Mouse (Mus musculus) C2C12 (cell line): ENCODE data around the gene Cmas. TPM values are rescaled to one million over a fixed set of nuclear protein-coding genes. Genes with fewer than 3 reads are reported as not detected.

Experiments
- H3K27me3 ChIP-seq: one replicate; pipeline ENCODE4 v1.6.1; 2011; ENCODE audit not compliant: control insufficient read depth, insufficient read depth, insufficient read length
- H3K36me3 ChIP-seq: one replicate; pipeline ENCODE4 v1.6.1; 2011; ENCODE audit not compliant: control insufficient read depth, insufficient read depth
- H3K4me3 ChIP-seq: one replicate; pipeline ENCODE4 v1.5.1; 2011; ENCODE audit warnings: mild to moderate bottlenecking, control low read depth; ENCODE audit not compliant: poor library complexity, insufficient read depth, severe bottlenecking
- H3K79me2 ChIP-seq: one replicate; pipeline ENCODE4 v1.6.1; 2011; ENCODE audit not compliant: control insufficient read depth, insufficient read depth
- H3K79me3 ChIP-seq: one replicate; pipeline ENCODE4 v1.6.1; 2011; ENCODE audit warnings: low read depth, control low read depth
- H3ac ChIP-seq: one replicate; pipeline ENCODE3; 2011; ENCODE audit warnings: low read depth; ENCODE audit not compliant: control insufficient read depth, insufficient read length
- CEBPB ChIP-seq: IDR thresholded peaks from one replicate; pipeline ENCODE4 v1.6.1; 2011; ENCODE audit warnings: low read depth, mild to moderate bottlenecking, control low read depth, moderate library complexity
- CTCF ChIP-seq: IDR thresholded peaks from one replicate; pipeline ENCODE4 v1.5.1; 2011; ENCODE audit not compliant: control insufficient read depth, insufficient read depth, insufficient read length
- FOSL1 ChIP-seq: IDR thresholded peaks from one replicate; pipeline ENCODE4 v1.8.0; 2011; ENCODE audit warnings: mild to moderate bottlenecking, low read length; ENCODE audit not compliant: poor library complexity, insufficient read depth, severe bottlenecking
- MAX ChIP-seq: IDR thresholded peaks from one replicate; pipeline ENCODE4 v1.6.1; 2011; ENCODE audit warnings: mild to moderate bottlenecking, control low read depth
- MYOD1 ChIP-seq: IDR thresholded peaks from one replicate; pipeline ENCODE4 v1.6.1; 2011; ENCODE audit warnings: low read depth; ENCODE audit not compliant: control insufficient read depth, insufficient read length
- MYOG ChIP-seq: IDR thresholded peaks from one replicate; pipeline ENCODE4 v1.6.1; 2011; ENCODE audit not compliant: control insufficient read depth, insufficient read length; ENCODE audit errors: extremely low read depth
- USF1 ChIP-seq: IDR thresholded peaks from one replicate; pipeline ENCODE4 v1.6.1; 2011; ENCODE audit warnings: low read depth, mild to moderate bottlenecking, control low read depth, moderate library complexity
- polyA plus RNA-seq: library from polyadenylated mRNA; unstranded; fragments of >200 nt; fragmentation: generic; extraction: Trizol; gene quantifications from one replicate; pipeline ENCODE4 v1.2.1, GENCODE M21; 2012; ENCODE audit warnings: missing spikeins

The Cmas gene
- polyA plus RNA-seq, 1 experiment = 34.1 TPM

DNA sequence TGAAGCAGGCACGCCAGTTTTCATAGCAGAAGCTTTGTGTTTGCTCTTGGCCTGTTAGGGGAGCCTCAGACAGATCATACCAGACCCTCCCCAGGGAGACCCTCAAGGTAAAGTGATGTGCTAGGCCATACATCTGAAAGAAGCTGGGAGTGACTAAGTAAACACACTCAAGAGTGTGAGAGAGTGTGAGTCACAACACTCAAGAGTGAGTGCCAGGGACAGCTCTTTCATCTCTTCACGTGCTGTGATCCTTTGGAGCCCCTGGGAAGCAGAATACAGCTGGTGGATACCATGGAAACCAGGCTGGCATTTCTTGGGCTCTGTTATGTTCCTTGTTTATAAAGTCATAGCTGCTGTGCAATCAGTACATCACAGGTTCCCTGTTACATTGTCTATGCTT lies 8.4 kb downstream of the Cmas start:
- no peak for TF ChIP-seq FOSL1
- no peak for TF ChIP-seq MYOG
- TF ChIP-seq USF1 = no peak
- no peak for TF ChIP-seq MYOD1
- no peak for TF ChIP-seq MAX
- TF ChIP-seq CTCF = no peak
- no peak for TF ChIP-seq CEBPB
- Histone ChIP-seq H3ac (no peak overlapping the region), H3K79me2 (no peaks in the 10 kb centered on the region), H3K79me3 (no peaks in the 10 kb centered on the region), H3K36me3 (peaks cover 29% of the 10 kb centered on the region), H3K4me3 (no peak overlapping the region), H3K27me3 (no peaks in the 10 kb centered on the region)

DNA sequence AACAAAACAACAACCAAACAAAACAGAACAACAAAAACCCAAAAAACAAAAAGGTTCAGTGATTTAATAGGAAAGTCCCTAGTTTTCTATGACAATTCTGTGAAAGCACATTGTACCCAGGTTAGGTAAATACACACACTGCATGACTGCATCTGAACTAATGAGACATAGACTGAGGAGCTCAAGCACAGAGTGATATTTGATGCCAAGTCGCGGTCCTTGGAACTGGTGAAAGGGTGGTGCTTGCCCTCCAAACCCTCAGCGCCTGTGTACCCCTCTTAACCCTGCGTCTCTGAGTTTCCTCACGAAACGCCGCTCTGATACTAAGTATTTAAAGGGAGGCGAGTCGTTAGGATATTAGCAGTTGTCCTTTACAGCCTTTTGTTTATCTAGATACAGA lies 10.8 kb downstream of the Cmas start:
- H3K79me2 ChIP-seq = no peaks in the 10 kb centered on the region
- H3K4me3 ChIP-seq = no peak overlapping the region
- H3K36me3 ChIP-seq = peaks cover 29% of the 10 kb centered on the region
- H3K27me3 ChIP-seq = no peaks in the 10 kb centered on the region
- no peaks in the 10 kb centered on the region for H3K79me3 ChIP-seq
- TF ChIP-seq MYOG = no peak
- no peak for TF ChIP-seq CTCF
- TF ChIP-seq USF1 = no peak
- no peak for TF ChIP-seq MAX
- TF ChIP-seq FOSL1 = no peak
- no peak for TF ChIP-seq CEBPB
- no peak for TF ChIP-seq MYOD1
- no peak overlapping the region for H3ac ChIP-seq

DNA sequence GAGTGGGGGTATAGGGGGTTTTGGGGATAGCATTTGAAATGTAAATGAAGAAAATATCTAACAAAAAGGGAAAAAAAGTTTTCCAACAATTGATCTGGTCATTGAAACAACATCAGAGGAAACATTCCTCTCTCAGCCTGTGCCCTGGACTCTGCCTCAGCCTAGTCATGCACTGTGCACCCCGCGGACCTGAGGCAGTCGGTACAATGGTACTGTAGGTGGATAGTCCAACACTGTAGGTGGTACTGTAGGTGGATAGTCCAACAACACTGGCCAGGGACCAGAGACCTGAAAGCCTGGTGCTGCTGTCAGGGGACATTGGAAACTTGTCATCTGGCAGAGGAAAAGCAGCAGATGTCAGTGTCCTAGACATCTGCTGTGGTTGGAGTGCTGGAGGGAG lies 13.4 kb downstream of the Cmas start:
- no peaks in the 10 kb centered on the region for H3K27me3 ChIP-seq
- no peaks in the 10 kb centered on the region for H3K79me2 ChIP-seq
- H3K79me3 ChIP-seq = no peaks in the 10 kb centered on the region
- H3K4me3 ChIP-seq = no peak overlapping the region
- TF ChIP-seq MYOG (no peak), USF1 (no peak), MAX (no peak), FOSL1 (no peak), CTCF (no peak), CEBPB (no peak), MYOD1 (no peak)
- peaks cover 39% of the 10 kb centered on the region for H3K36me3 ChIP-seq
- H3ac ChIP-seq = no peak overlapping the region

DNA sequence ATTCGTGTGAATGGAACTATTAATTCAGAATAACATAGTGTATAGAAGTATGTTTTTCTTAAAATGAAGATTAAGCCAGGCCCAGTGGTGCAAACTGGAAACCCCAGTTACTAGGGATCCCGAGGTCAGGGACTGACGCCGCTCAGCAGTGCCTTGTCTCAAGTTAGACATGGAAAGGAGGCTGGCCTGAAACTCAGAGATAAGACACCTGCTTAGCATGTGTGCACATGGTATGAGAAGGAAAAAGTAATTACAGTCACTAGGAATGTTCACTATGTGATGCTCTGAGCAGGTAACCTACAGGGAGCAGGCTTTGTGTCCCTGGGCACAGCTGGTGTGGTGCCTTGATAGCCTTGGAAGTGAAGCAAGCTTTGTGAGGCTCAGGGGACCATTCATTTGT lies 15.2 kb downstream of the Cmas start:
- H3K79me3 ChIP-seq = no peaks in the 10 kb centered on the region
- TF ChIP-seq CTCF (no peak), MYOD1 (no peak), USF1 (no peak), MYOG (no peak), MAX (no peak), CEBPB (no peak), FOSL1 (no peak)
- H3K36me3 ChIP-seq = peaks cover 22% of the 10 kb centered on the region
- no peak overlapping the region for H3ac ChIP-seq
- no peak overlapping the region for H3K4me3 ChIP-seq
- H3K79me2 ChIP-seq = no peaks in the 10 kb centered on the region
- no peaks in the 10 kb centered on the region for H3K27me3 ChIP-seq

DNA sequence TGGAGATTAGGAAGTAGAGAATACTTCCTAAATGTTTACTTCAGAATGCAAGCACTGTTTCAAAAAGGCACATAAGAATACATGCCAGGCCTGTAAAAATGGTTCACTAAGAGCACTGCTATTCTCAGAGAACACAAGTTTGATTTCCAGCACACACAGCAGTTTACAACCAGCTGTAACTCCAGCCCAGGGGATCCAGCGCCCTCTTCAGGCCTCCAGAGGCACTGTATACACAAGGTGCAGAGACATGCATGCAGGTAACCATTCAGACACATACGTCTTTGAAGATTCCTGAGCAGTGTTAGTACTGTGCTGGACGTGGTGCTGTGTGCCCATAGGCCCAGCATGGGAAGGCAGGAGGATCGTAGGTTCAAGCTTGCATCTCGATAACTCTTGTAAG lies 17.1 kb downstream of the Cmas start:
- Histone ChIP-seq H3K27me3 (no peaks in the 10 kb centered on the region), H3K36me3 (peaks cover 16% of the 10 kb centered on the region)
- TF ChIP-seq CEBPB (no peak), CTCF (no peak), MYOG (no peak), USF1 (no peak), FOSL1 (no peak), MAX (no peak), MYOD1 (no peak)

DNA sequence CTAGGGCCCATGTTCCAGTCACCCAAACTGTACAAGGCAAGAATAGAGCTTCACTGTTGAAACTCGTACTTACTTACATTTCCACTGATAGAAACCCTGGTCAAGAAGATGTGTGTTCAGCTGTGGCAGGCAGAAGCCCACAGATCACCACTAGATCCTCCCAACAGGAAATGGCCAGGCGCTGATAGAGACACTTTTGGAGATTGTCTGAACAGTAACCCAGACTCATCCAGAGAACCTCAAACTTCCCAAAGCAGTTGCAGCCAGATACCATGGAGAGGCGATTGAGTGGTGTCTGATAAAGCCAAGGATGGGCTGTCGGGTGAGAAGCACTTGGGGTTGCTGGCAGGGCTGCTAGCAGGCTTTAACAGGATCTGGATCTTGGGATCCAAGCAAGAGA lies 20.4 kb downstream of the Cmas start:
- H3ac ChIP-seq = no peak overlapping the region
- TF ChIP-seq FOSL1 (no peak), MYOG (no peak), USF1 (no peak), MAX (no peak), CTCF (no peak), CEBPB (no peak), MYOD1 (no peak)
- H3K79me3 ChIP-seq = no peaks in the 10 kb centered on the region

More for the DNA sequence above, 17.1 kb downstream of the Cmas start:
- H3K4me3 ChIP-seq = no peak overlapping the region
- no peaks in the 10 kb centered on the region for H3K79me2 ChIP-seq
- H3ac ChIP-seq = no peak overlapping the region
- no peaks in the 10 kb centered on the region for H3K79me3 ChIP-seq

More for the DNA sequence above, 20.4 kb downstream of the Cmas start:
- H3K36me3 ChIP-seq = peaks cover 16% of the 10 kb centered on the region
- no peak overlapping the region for H3K4me3 ChIP-seq
- H3K27me3 ChIP-seq = no peaks in the 10 kb centered on the region
- H3K79me2 ChIP-seq = no peaks in the 10 kb centered on the region
